Mouse (Mus musculus) heart, embryonic 10.5 days (tissue): ENCODE measurements around the gene Dpep2nb. TPM values are rescaled to one million over a fixed set of nuclear protein-coding genes. Genes with fewer than 3 reads are reported as not detected.
A peak's percentile ranks its signal among the peaks of the same experiment; 100 is the strongest.
"Not testable (repeated sequence)": the region's sequence is repeated elsewhere in the genome, so short reads cannot be mapped to it uniquely, and the experiment has no call there.

Experiments used
- DNase-seq: peaks from one replicate; pipeline ENCODE4 v3.0.0-alpha.2; 2017; ENCODE audit warnings: low spot score
- H3K27ac ChIP-seq: fragments of 300-500 bp; sonication (generic); 2 replicates; pipeline ENCODE4 v1.5.1; 2016; ENCODE audit warnings: mild to moderate bottlenecking
- H3K27me3 ChIP-seq: fragments of 300-500 bp; sonication (generic); 2 replicates; pipeline ENCODE4 v1.6.1; 2016; ENCODE audit warnings: mild to moderate bottlenecking; ENCODE audit not compliant: poor library complexity, insufficient read depth, severe bottlenecking
- H3K36me3 ChIP-seq: fragments of 300-500 bp; sonication (generic); 2 replicates; pipeline ENCODE4 v1.6.1; 2016; ENCODE audit warnings: mild to moderate bottlenecking, moderate library complexity
- H3K4me1 ChIP-seq: fragments of 300-500 bp; sonication (generic); 2 replicates; pipeline ENCODE4 v1.6.1; 2016; ENCODE audit warnings: mild to moderate bottlenecking
- H3K4me3 ChIP-seq: fragments of 300-500 bp; sonication (generic); 2 replicates; pipeline ENCODE4 v1.5.1; 2016; ENCODE audit warnings: mild to moderate bottlenecking, moderate library complexity
- H3K9me3 ChIP-seq: fragments of 300-500 bp; sonication (generic); 2 replicates; pipeline ENCODE4 v1.6.1; 2016; ENCODE audit warnings: mild to moderate bottlenecking, moderate library complexity
- WGBS: fragments of 180-500 bp; shearing (Covaris S2); methylation state at CpG from one replicate; pipeline ENCODE4 v1.1.7; 2016; 5-methylcytosine and 5-hydroxymethylcytosine counted together
- polyA plus RNA-seq: library from polyadenylated mRNA; unstranded; fragments of >200 nt; fragmentation: Nextera tagmentation; extraction: Ambion mirVana; gene quantifications from 2 replicates; pipeline ENCODE4 v1.2.1, GENCODE M21; 2016

Dpep2nb gene
- polyA plus RNA-seq, 1 experiment from 2014 or later: not detected

GRCm38 (mm10) chr8:105998971-105999370, 6.8 kb downstream of the Dpep2nb start:
- Histone ChIP-seq H3K4me3 (no peak overlapping the region), H3K27me3 (0 out of 2 replicates have a peak, but pooled peaks cover 4% of the 10 kb centered on the region), H3K36me3 (no peaks in the 10 kb centered on the region), H3K9me3 (no peaks in the 10 kb centered on the region), H3K27ac (no peak overlapping the region), H3K4me1 (no peaks in the 10 kb centered on the region)
- 77% methylated on average over 2 of the region's 2 CpGs for WGBS
- DNase-seq: no peak

- H3K9me3 ChIP-seq: no peaks in the 10 kb centered on the region
- peaks cover 4% of the 10 kb centered on the region for H3K4me1 ChIP-seq
- no peaks in the 10 kb centered on the region for H3K36me3 ChIP-seq
- WGBS: 71% methylated on average over 7 of the region's 7 CpGs
- no peak overlapping the region for H3K4me3 ChIP-seq
- no peak overlapping the region for H3K27ac ChIP-seq
- 0 out of 2 replicates have a peak, but pooled peaks cover 4% of the 10 kb centered on the region for H3K27me3 ChIP-seq
- DNase-seq: no peak
Observed at GRCm38 (mm10) chr8:105996359-105996758, 9.4 kb downstream of the Dpep2nb start.

GRCm38 (mm10) chr8:105993226-105993625, 12.5 kb downstream of the Dpep2nb start:
- Histone ChIP-seq H3K27me3 (0 out of 2 replicates have a peak, but pooled peaks cover 8% of the 10 kb centered on the region), H3K4me1 (peaks cover 15% of the 10 kb centered on the region), H3K9me3 (no peaks in the 10 kb centered on the region), H3K27ac (no peak overlapping the region), H3K4me3 (no peak overlapping the region), H3K36me3 (no peaks in the 10 kb centered on the region)
- no peak for DNase-seq
- WGBS: 63% methylated on average over 4 of the region's 4 CpGs

- Histone ChIP-seq H3K27ac (no peak overlapping the region), H3K36me3 (no peaks in the 10 kb centered on the region), H3K9me3 (no peaks in the 10 kb centered on the region), H3K4me1 (peaks cover 15% of the 10 kb centered on the region), H3K27me3 (0 out of 2 replicates have a peak, but pooled peaks cover 8% of the 10 kb centered on the region), H3K4me3 (no peak overlapping the region)
- 59% methylated on average over 5 of the region's 5 CpGs for WGBS
- DNase-seq: no peak
Observed at GRCm38 (mm10) chr8:105992499-105992898, 13.3 kb downstream of the Dpep2nb start.

GRCm38 (mm10) chr8:105991546-105991945, 14.2 kb downstream of the Dpep2nb start:
- H3K4me1 ChIP-seq: peaks cover 15% of the 10 kb centered on the region
- H3K9me3 ChIP-seq: no peaks in the 10 kb centered on the region
- 56% methylated on average over 2 of the region's 2 CpGs for WGBS
- H3K27ac ChIP-seq: peak overlapping the region; percentile 76
- DNase-seq: no peak
- H3K36me3 ChIP-seq: no peaks in the 10 kb centered on the region
- no peak overlapping the region for H3K4me3 ChIP-seq
- 0 out of 2 replicates have a peak, but pooled peaks cover 8% of the 10 kb centered on the region for H3K27me3 ChIP-seq

- Histone ChIP-seq H3K4me1 (peaks cover 15% of the 10 kb centered on the region), H3K4me3 (peak within 1 kb of the TSS; percentile 31; the same call in 1 of the 2 replicates), H3K27ac (peak within 1 kb of the TSS; percentile 76), H3K27me3 (0 out of 2 replicates have a peak, but pooled peaks cover 8% of the 10 kb centered on the region), H3K36me3 (no peaks in the 10 kb centered on the region), H3K9me3 (no peaks in the 10 kb centered on the region)
- WGBS: 11% methylated on average over 15 of the region's 15 CpGs
- DNase-seq: peak; percentile 93
Observed at GRCm38 (mm10) chr8:105990856-105991387, 14.9 kb downstream of the Dpep2nb start, which contains the start of gene Dus2. Gene Dus2 (plus strand): TSS chr8:105991337.

GRCm38 (mm10) chr8:105988546-105988945, 17.2 kb downstream of the Dpep2nb start:
- no peak overlapping the region for H3K4me3 ChIP-seq
- DNase-seq: no peak
- H3K4me1 ChIP-seq: peaks cover 15% of the 10 kb centered on the region
- WGBS: 81% methylated on average over 11 of the region's 11 CpGs
- no peaks in the 10 kb centered on the region for H3K36me3 ChIP-seq
- no peak overlapping the region for H3K27ac ChIP-seq
- H3K9me3 ChIP-seq: no peaks in the 10 kb centered on the region
- H3K27me3 ChIP-seq: peaks cover 12% of the 10 kb centered on the region; the same call in 1 of the 2 replicates

GRCm38 (mm10) chr8:105983406-105983805, 22.4 kb downstream of the Dpep2nb start:
- H3K4me3 ChIP-seq, H3K4me1 ChIP-seq, DNase-seq, H3K36me3 ChIP-seq, H3K27ac ChIP-seq, H3K9me3 ChIP-seq, H3K27me3 ChIP-seq: not testable (repeated sequence)
- 81% methylated on average over 11 of the region's 11 CpGs for WGBS

GRCm38 (mm10) chr8:105981146-105981545, 24.6 kb downstream of the Dpep2nb start:
- Histone ChIP-seq H3K36me3 (no peaks in the 10 kb centered on the region), H3K27me3 (peaks cover 8% of the 10 kb centered on the region; the same call in 1 of the 2 replicates), H3K9me3 (no peaks in the 10 kb centered on the region), H3K4me3 (no peak overlapping the region), H3K27ac (no peak overlapping the region), H3K4me1 (0 out of 2 replicates have a peak, but pooled peaks cover 3% of the 10 kb centered on the region)
- DNase-seq: peak; percentile 51
- 86% methylated on average over 1 of the region's 1 CpGs for WGBS

GRCm38 (mm10) chr8:105979325-105979724, 26.4 kb downstream of the Dpep2nb start, which contains the start of gene Dpep3:
Gene Dpep3 (minus strand): TSS chr8:105979429.
- H3K27me3 ChIP-seq: no peaks in the 10 kb centered on the region
- H3K4me3 ChIP-seq: no peak within 1 kb of the TSS
- H3K27ac ChIP-seq: no peak within 1 kb of the TSS
- DNase-seq: no peak
- H3K36me3 ChIP-seq: no peaks in the 10 kb centered on the region
- WGBS: 91% methylated on average over 15 of the region's 15 CpGs
- 0 out of 2 replicates have a peak, but pooled peaks cover 3% of the 10 kb centered on the region for H3K4me1 ChIP-seq
- no peaks in the 10 kb centered on the region for H3K9me3 ChIP-seq

GRCm38 (mm10) chr8:105975363-105975762, 30.4 kb downstream of the Dpep2nb start:
- Histone ChIP-seq H3K9me3 (no peaks in the 10 kb centered on the region), H3K4me3 (no peak overlapping the region), H3K27ac (no peak overlapping the region), H3K4me1 (no peaks in the 10 kb centered on the region), H3K27me3 (no peaks in the 10 kb centered on the region), H3K36me3 (no peaks in the 10 kb centered on the region)
- no peak for DNase-seq
- WGBS: 67% methylated on average over 7 of the region's 7 CpGs

- Histone ChIP-seq H3K27me3 (no peaks in the 10 kb centered on the region), H3K36me3 (no peaks in the 10 kb centered on the region), H3K4me1 (peaks cover 18% of the 10 kb centered on the region), H3K9me3 (no peaks in the 10 kb centered on the region), H3K4me3 (no peak overlapping the region), H3K27ac (no peak overlapping the region)
- DNase-seq: no peak
- WGBS: 73% methylated on average over 8 of the region's 8 CpGs
Observed at GRCm38 (mm10) chr8:105971019-105971720, 34.6 kb downstream of the Dpep2nb start.

GRCm38 (mm10) chr8:105969367-105969766, 36.4 kb downstream of the Dpep2nb start:
- H3K27ac ChIP-seq: no peak overlapping the region
- 83% methylated on average over 1 of the region's 1 CpGs for WGBS
- DNase-seq: no peak

More at GRCm38 (mm10) chr8:105969367-105969766, 36.4 kb downstream of the Dpep2nb start:
- H3K36me3 ChIP-seq: no peaks in the 10 kb centered on the region
- no peak overlapping the region for H3K4me3 ChIP-seq
- H3K4me1 ChIP-seq: peaks cover 33% of the 10 kb centered on the region
- H3K9me3 ChIP-seq: no peaks in the 10 kb centered on the region
- H3K27me3 ChIP-seq: no peaks in the 10 kb centered on the region
